Mouse (Mus musculus) liver, embryonic 13.5 days (tissue): ENCODE measurements around the gene Tm2d3. TPM values are rescaled to one million over a fixed set of nuclear protein-coding genes. Genes with fewer than 3 reads are reported as not detected.
A peak's percentile ranks its signal among the peaks of the same experiment; 100 is the strongest.

ENCODE experiments used
- ATAC-seq: fragments of 200-750 bp; cut with Nextera tagmentation; 2 replicates; pipeline ENCODE4 v1.8.0; 2017; ENCODE audit warnings: low read depth, mild to moderate bottlenecking, moderate number of reproducible peaks, moderate library complexity
- DNase-seq: peaks from one replicate; pipeline ENCODE4 v3.0.0; 2022
- H3K27ac ChIP-seq: fragments of 300-500 bp; sonication (generic); 2 replicates; pipeline ENCODE4 v1.5.1; 2015; ENCODE audit warnings: moderate library complexity, mild to moderate bottlenecking, inconsistent platforms
- H3K27me3 ChIP-seq: fragments of 300-500 bp; sonication (generic); 2 replicates; pipeline ENCODE4 v1.6.1; 2015; ENCODE audit warnings: mild to moderate bottlenecking, inconsistent platforms
- H3K36me3 ChIP-seq: fragments of 300-500 bp; sonication (generic); 2 replicates; pipeline ENCODE4 v1.6.1; 2015; ENCODE audit warnings: mild to moderate bottlenecking, inconsistent platforms
- H3K4me1 ChIP-seq: fragments of 300-500 bp; sonication (generic); replicated peaks from 2 replicates; pipeline ENCODE4 v1.6.1; 2015; ENCODE audit warnings: inconsistent platforms
- H3K4me2 ChIP-seq: fragments of 300-500 bp; sonication (generic); 2 replicates; pipeline ENCODE4 v1.6.1; 2015; ENCODE audit warnings: inconsistent platforms, mild to moderate bottlenecking, moderate library complexity
- H3K4me3 ChIP-seq: fragments of 300-500 bp; sonication (generic); replicated peaks from 2 replicates; pipeline ENCODE4 v1.5.1; 2015; ENCODE audit warnings: mild to moderate bottlenecking, inconsistent platforms
- H3K9ac ChIP-seq: fragments of 300-500 bp; sonication (generic); 2 replicates; pipeline ENCODE4 v1.6.1; 2015; ENCODE audit warnings: mild to moderate bottlenecking, inconsistent platforms
- H3K9me3 ChIP-seq: fragments of 300-500 bp; sonication (generic); replicated peaks from 2 replicates; pipeline ENCODE4 v1.6.1; 2016; ENCODE audit warnings: inconsistent platforms
- WGBS: fragments of 180-500 bp; shearing (Covaris S2); methylation state at CpG from one replicate; pipeline ENCODE4 v1.1.7; 2015; ENCODE audit not compliant: insufficient replicate concordance; 5-methylcytosine and 5-hydroxymethylcytosine counted together
- polyA plus RNA-seq: library from polyadenylated mRNA; unstranded; fragments of >200 nt; fragmentation: Nextera tagmentation; extraction: Ambion mirVana; gene quantifications from 2 replicates; pipeline ENCODE4 v1.2.1, GENCODE M21; 2015

Gene Tm2d3
- polyA plus RNA-seq, 1 experiment from 2014 or later, result 35.2 TPM

- no peak for DNase-seq
- H3K4me3 ChIP-seq, result no peak overlapping the region
- H3K27ac ChIP-seq, result no peak overlapping the region
- no peak overlapping the region for H3K4me2 ChIP-seq
- no peaks in the 10 kb centered on the region for H3K9me3 ChIP-seq
- 87% methylated on average over 10 of the region's 10 CpGs for WGBS
- no peak overlapping the region for H3K9ac ChIP-seq
- peaks cover 3% of the 10 kb centered on the region for H3K4me1 ChIP-seq
- peaks cover 64% of the 10 kb centered on the region for H3K36me3 ChIP-seq
- ATAC-seq, result no peak
- no peaks in the 10 kb centered on the region for H3K27me3 ChIP-seq
Observed at GRCm38 (mm10) chr7:65678050-65678449, 12.9 kb upstream of the Tm2d3 start.

- peaks cover 3% of the 10 kb centered on the region for H3K4me1 ChIP-seq
- WGBS, result 82% methylated on average over 7 of the region's 7 CpGs
- H3K27me3 ChIP-seq, result no peaks in the 10 kb centered on the region
- peaks cover 62% of the 10 kb centered on the region for H3K36me3 ChIP-seq
- no peak for ATAC-seq
- H3K9me3 ChIP-seq, result no peaks in the 10 kb centered on the region
- H3K4me3 ChIP-seq, result no peak overlapping the region
- no peak for DNase-seq
- H3K9ac ChIP-seq, result no peak overlapping the region
- H3K4me2 ChIP-seq, result no peak overlapping the region
- H3K27ac ChIP-seq, result no peak overlapping the region
Observed at GRCm38 (mm10) chr7:65678900-65679595, 11.9 kb upstream of the Tm2d3 start.

GRCm38 (mm10) chr7:65681166-65681565 is 9.8 kb upstream of the Tm2d3 start:
- DNase-seq, result no peak
- Histone ChIP-seq H3K9ac (no peak overlapping the region), H3K9me3 (no peaks in the 10 kb centered on the region), H3K27me3 (no peaks in the 10 kb centered on the region), H3K27ac (no peak overlapping the region), H3K4me2 (no peak overlapping the region), H3K36me3 (peaks cover 70% of the 10 kb centered on the region), H3K4me1 (no peaks in the 10 kb centered on the region), H3K4me3 (no peak overlapping the region)
- no peak for ATAC-seq
- WGBS, result 65% methylated on average over 5 of the region's 5 CpGs

GRCm38 (mm10) chr7:65684256-65684835 is 6.6 kb upstream of the Tm2d3 start:
- 81% methylated on average over 7 of the region's 7 CpGs for WGBS
- no peak for ATAC-seq
- no peaks in the 10 kb centered on the region for H3K4me1 ChIP-seq
- DNase-seq, result no peak
- no peaks in the 10 kb centered on the region for H3K9me3 ChIP-seq
- H3K27ac ChIP-seq, result no peak overlapping the region
- no peak overlapping the region for H3K4me3 ChIP-seq
- peaks cover 70% of the 10 kb centered on the region for H3K36me3 ChIP-seq
- no peak overlapping the region for H3K4me2 ChIP-seq
- no peak overlapping the region for H3K9ac ChIP-seq
- no peaks in the 10 kb centered on the region for H3K27me3 ChIP-seq

GRCm38 (mm10) chr7:65686664-65687063 is 4.3 kb upstream of the Tm2d3 start:
- 84% methylated on average over 9 of the region's 9 CpGs for WGBS
- ATAC-seq, result no peak
- Histone ChIP-seq H3K36me3 (peaks cover 80% of the 10 kb centered on the region), H3K27ac (no peak overlapping the region), H3K9ac (no peak overlapping the region), H3K4me2 (no peak overlapping the region), H3K4me1 (no peaks in the 10 kb centered on the region), H3K9me3 (no peaks in the 10 kb centered on the region), H3K4me3 (no peak overlapping the region), H3K27me3 (no peaks in the 10 kb centered on the region)
- DNase-seq, result no peak

- peaks cover 61% of the 10 kb centered on the region for H3K36me3 ChIP-seq
Observed at GRCm38 (mm10) chr7:65691929-65692605, 1.1 kb downstream of the Tm2d3 start.

GRCm38 (mm10) chr7:65692883-65693282 is 1.9 kb downstream of the Tm2d3 start:
- ATAC-seq (peak; percentile 18), DNase-seq (no peak)
- Histone ChIP-seq H3K27ac (0 out of 2 replicates have a peak overlapping the region, but pooled peaks have one; percentile 31), H3K36me3 (peaks cover 62% of the 10 kb centered on the region), H3K4me2 (peak overlapping the region; percentile 81), H3K4me3 (peak overlapping the region; percentile 80), H3K4me1 (peaks cover 22% of the 10 kb centered on the region), H3K9me3 (no peaks in the 10 kb centered on the region), H3K27me3 (no peaks in the 10 kb centered on the region), H3K9ac (peak overlapping the region; percentile 84)
- 5% methylated on average over 10 of the region's 10 CpGs for WGBS

More at GRCm38 (mm10) chr7:65691929-65692605, 1.1 kb downstream of the Tm2d3 start:
- no peak for ATAC-seq
- DNase-seq, result no peak
- no peak overlapping the region for H3K27ac ChIP-seq
- peak overlapping the region; percentile 81; the same call in 1 of the 2 replicates for H3K4me2 ChIP-seq
- WGBS, result 80% methylated on average over 8 of the region's 8 CpGs
- no peak overlapping the region for H3K9ac ChIP-seq
- peaks cover 22% of the 10 kb centered on the region for H3K4me1 ChIP-seq
- H3K27me3 ChIP-seq, result no peaks in the 10 kb centered on the region
- H3K9me3 ChIP-seq, result no peaks in the 10 kb centered on the region
- no peak overlapping the region for H3K4me3 ChIP-seq

GRCm38 (mm10) chr7:65693301-65693821 is 2.4 kb downstream of the Tm2d3 start:
- Histone ChIP-seq H3K4me3 (peak overlapping the region; percentile 80), H3K9me3 (no peaks in the 10 kb centered on the region), H3K9ac (peak overlapping the region; percentile 84), H3K27ac (peak overlapping the region; percentile 66), H3K36me3 (peaks cover 62% of the 10 kb centered on the region), H3K4me1 (peaks cover 22% of the 10 kb centered on the region), H3K27me3 (no peaks in the 10 kb centered on the region), H3K4me2 (peak overlapping the region; percentile 81)
- under 1% methylated on average over 52 of the region's 52 CpGs for WGBS
- peak; percentile 79 for DNase-seq
- peak; percentile 91 for ATAC-seq

GRCm38 (mm10) chr7:65696450-65696849 is 5.5 kb downstream of the Tm2d3 start:
- H3K4me2 ChIP-seq, result no peak overlapping the region
- no peaks in the 10 kb centered on the region for H3K9me3 ChIP-seq
- DNase-seq (no peak), ATAC-seq (no peak)
- no peak overlapping the region for H3K9ac ChIP-seq
- H3K4me1 ChIP-seq, result peaks cover 22% of the 10 kb centered on the region
- H3K27ac ChIP-seq, result no peak overlapping the region
- no peak overlapping the region for H3K4me3 ChIP-seq
- H3K27me3 ChIP-seq, result no peaks in the 10 kb centered on the region
- 52% methylated on average over 2 of the region's 2 CpGs for WGBS
- peaks cover 60% of the 10 kb centered on the region for H3K36me3 ChIP-seq

- no peak overlapping the region for H3K4me2 ChIP-seq
- no peak overlapping the region for H3K9ac ChIP-seq
- H3K27me3 ChIP-seq, result no peaks in the 10 kb centered on the region
- ATAC-seq (no peak), DNase-seq (no peak)
- peaks cover 6% of the 10 kb centered on the region; the same call in 1 of the 2 replicates for H3K4me1 ChIP-seq
- no peak overlapping the region for H3K27ac ChIP-seq
- peaks cover 51% of the 10 kb centered on the region for H3K36me3 ChIP-seq
- 89% methylated on average over 7 of the region's 7 CpGs for WGBS
- H3K9me3 ChIP-seq, result no peaks in the 10 kb centered on the region
- H3K4me3 ChIP-seq, result no peak overlapping the region
Observed at GRCm38 (mm10) chr7:65702076-65702475, 11.1 kb downstream of the Tm2d3 start.

GRCm38 (mm10) chr7:65704818-65705242 is 13.9 kb downstream of the Tm2d3 start:
- H3K4me2 ChIP-seq, result peak overlapping the region; percentile 57
- H3K36me3 ChIP-seq, result peaks cover 28% of the 10 kb centered on the region
- peaks cover 6% of the 10 kb centered on the region; the same call in 1 of the 2 replicates for H3K4me1 ChIP-seq
- peak; percentile 55 for DNase-seq
- ATAC-seq, result peak; percentile 45; the same call in 1 of the 2 replicates
- no peaks in the 10 kb centered on the region for H3K27me3 ChIP-seq
- no peaks in the 10 kb centered on the region for H3K9me3 ChIP-seq
- 2% methylated on average over 10 of the region's 10 CpGs for WGBS
- H3K27ac ChIP-seq, result no peak overlapping the region
- H3K4me3 ChIP-seq, result peak overlapping the region; percentile 40
- H3K9ac ChIP-seq, result peak overlapping the region; percentile 47; the same call in 1 of the 2 replicates
